Mouse (Mus musculus) megakaryocyte, embryonic 14.5 days (primary cell): Measurements from ENCODE around the gene Znhit6.

Source experiments
- FLI1 ChIP-seq: IDR thresholded peaks from 2 replicates; pipeline ENCODE4 v1.6.1; 2012; ENCODE audit warnings: low read length, inconsistent platforms, mixed read lengths
- GATA1 ChIP-seq: IDR thresholded peaks from 3 replicates; pipeline ENCODE4 v1.6.1; 2012; ENCODE audit warnings: mixed read lengths, low read length, inconsistent platforms, borderline replicate concordance

DNA sequence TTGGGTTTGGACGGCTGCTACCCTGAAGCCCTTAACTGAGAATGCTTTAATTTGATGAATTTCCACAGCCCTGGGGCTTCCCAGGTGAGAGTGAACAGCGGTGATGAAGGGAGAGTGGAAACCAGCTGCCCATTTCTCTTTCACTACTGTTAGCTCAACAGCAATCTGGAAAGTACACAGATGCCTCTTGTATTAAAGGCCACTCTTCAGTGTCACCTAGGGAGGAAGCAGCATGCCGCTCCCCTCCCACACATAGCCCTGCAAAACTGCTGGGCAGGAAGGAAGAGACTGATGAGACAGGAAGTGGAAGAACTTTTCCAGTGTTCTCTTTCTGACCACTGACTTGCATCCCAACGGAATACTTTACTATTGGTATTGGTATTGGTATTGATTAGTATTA is 37.2 kb downstream of the Znhit6 start:
- TF ChIP-seq GATA1 (no peak), FLI1 (no peak)
